Mouse (Mus musculus) embryonic fibroblast, embryonic 13.5 days (primary cell): ENCODE results near the gene Aim2.

Source experiments
- CTCF ChIP-seq: IDR thresholded peaks from 2 replicates; pipeline ENCODE4 v1.5.1; 2011; ENCODE audit warnings: mild to moderate bottlenecking, control low read depth, low read length, moderate library complexity, borderline replicate concordance; ENCODE audit not compliant: insufficient read depth
- POLR2A ChIP-seq: IDR thresholded peaks from 2 replicates; pipeline ENCODE4 v1.6.1; 2011; ENCODE audit warnings: low read depth, mild to moderate bottlenecking, control low read depth, low read length, moderate library complexity

DNA sequence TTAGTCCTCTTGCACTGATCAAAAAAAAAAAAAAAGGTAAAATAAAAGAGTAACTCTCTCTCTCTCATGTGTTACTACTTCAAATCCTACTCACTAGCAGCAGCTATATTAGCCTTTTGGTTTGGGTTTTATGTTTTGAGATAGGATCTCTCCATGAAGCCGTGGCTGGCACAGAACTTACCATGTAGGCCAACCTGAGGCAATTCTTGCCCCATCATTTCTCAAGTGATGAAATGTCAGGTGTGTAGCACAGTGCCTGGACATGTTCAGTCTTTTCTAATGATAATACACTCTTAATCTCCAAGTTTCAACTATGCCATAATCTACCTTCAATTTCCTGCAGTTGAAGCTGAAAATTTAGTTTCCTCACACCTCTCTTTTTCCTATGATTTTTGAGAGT, 92.4 kb downstream of the Aim2 start:
- TF ChIP-seq CTCF (no peak), POLR2A (no peak)
